Mouse (Mus musculus): ENCODE measurements around the gene Evi5. TPM values are rescaled to one million over a fixed set of nuclear protein-coding genes. Genes with fewer than 3 reads are reported as not detected.

Evi5 gene
- polyA plus RNA-seq, 1 experiment from 2014 or later = 57.5 TPM

- Histone ChIP-seq H3K36me3 (ENCODE audit: control insufficient read depth, insufficient read depth, low read length) (no peaks in the 10 kb centered on the region), H3K27ac (ENCODE audit: low read length) (no peak overlapping the region), H3K9me3 (ENCODE audit: control insufficient read depth, low read length) (no peaks in the 10 kb centered on the region), H3K4me3 (ENCODE audit: low read length) (no peak overlapping the region), H3K4me2 (ENCODE audit: low read depth, low read length) (no peak overlapping the region), H3K27me3 (ENCODE audit: control insufficient read depth, insufficient read depth, low read depth, low read length) (no peaks in the 10 kb centered on the region; the same call in 1 of the 2 replicates), H3K4me1 (replicated peaks; ENCODE audit: control insufficient read depth, insufficient read depth, low read length) (no peaks in the 10 kb centered on the region), H3K9ac (ENCODE audit: low read length) (no peak overlapping the region)
- ATAC-seq (ENCODE audit: low read depth) = no peak
Observed at GRCm38 (mm10) chr5:107875261-107875611, 329 bp upstream of the Evi5 start.

- 65% methylated on average over 7 of the region's 7 CpGs for WGBS
- no peak overlapping the region for H3K4me2 ChIP-seq (ENCODE audit: low read depth, low read length)
- no peaks in the 10 kb centered on the region for H3K36me3 ChIP-seq (ENCODE audit: control insufficient read depth, insufficient read depth, low read length)
- no peak for ATAC-seq (ENCODE audit: low read depth)
- no peak overlapping the region for H3K9ac ChIP-seq (ENCODE audit: low read length)
- no peaks in the 10 kb centered on the region for H3K9me3 ChIP-seq (ENCODE audit: control insufficient read depth, low read length)
- no peaks in the 10 kb centered on the region for H3K4me1 ChIP-seq (replicated peaks; ENCODE audit: control insufficient read depth, insufficient read depth, low read length)
- H3K4me3 ChIP-seq (ENCODE audit: low read length) = no peak overlapping the region
- H3K27ac ChIP-seq (ENCODE audit: low read length) = no peak overlapping the region
- H3K27me3 ChIP-seq (ENCODE audit: control insufficient read depth, insufficient read depth, low read depth, low read length) = no peaks in the 10 kb centered on the region; the same call in 1 of the 2 replicates
Observed at GRCm38 (mm10) chr5:107873886-107874302, 1.0 kb downstream of the Evi5 start.

GRCm38 (mm10) chr5:107873330-107873729 is 1.6 kb downstream of the Evi5 start:
- H3K36me3 ChIP-seq (ENCODE audit: control insufficient read depth, insufficient read depth, low read length) = no peaks in the 10 kb centered on the region
- no peak overlapping the region for H3K9ac ChIP-seq (ENCODE audit: low read length)
- no peak overlapping the region for H3K4me3 ChIP-seq (ENCODE audit: low read length)
- no peak overlapping the region for H3K27ac ChIP-seq (ENCODE audit: low read length)
- ATAC-seq (ENCODE audit: low read depth) = no peak
- 89% methylated on average over 6 of the region's 6 CpGs for WGBS
- no peaks in the 10 kb centered on the region for H3K4me1 ChIP-seq (replicated peaks; ENCODE audit: control insufficient read depth, insufficient read depth, low read length)
- H3K4me2 ChIP-seq (ENCODE audit: low read depth, low read length) = no peak overlapping the region
- no peaks in the 10 kb centered on the region; the same call in 1 of the 2 replicates for H3K27me3 ChIP-seq (ENCODE audit: control insufficient read depth, insufficient read depth, low read depth, low read length)
- H3K9me3 ChIP-seq (ENCODE audit: control insufficient read depth, low read length) = no peaks in the 10 kb centered on the region

- WGBS = 49% methylated on average over 2 of the region's 2 CpGs
- Histone ChIP-seq H3K27me3 (ENCODE audit: control insufficient read depth, insufficient read depth, low read depth, low read length) (no peaks in the 10 kb centered on the region; the same call in 1 of the 2 replicates), H3K9me3 (ENCODE audit: control insufficient read depth, low read length) (no peaks in the 10 kb centered on the region), H3K4me2 (ENCODE audit: low read depth, low read length) (no peak overlapping the region), H3K27ac (ENCODE audit: low read length) (no peak overlapping the region), H3K4me3 (ENCODE audit: low read length) (no peak overlapping the region), H3K4me1 (replicated peaks; ENCODE audit: control insufficient read depth, insufficient read depth, low read length) (peaks cover 6% of the 10 kb centered on the region), H3K9ac (ENCODE audit: low read length) (no peak overlapping the region), H3K36me3 (ENCODE audit: control insufficient read depth, insufficient read depth, low read length) (no peaks in the 10 kb centered on the region)
- no peak for ATAC-seq (ENCODE audit: low read depth)
Observed at GRCm38 (mm10) chr5:107869701-107870100, 5.2 kb downstream of the Evi5 start.

GRCm38 (mm10) chr5:107868905-107869424 is 5.9 kb downstream of the Evi5 start:
- Histone ChIP-seq H3K36me3 (ENCODE audit: control insufficient read depth, insufficient read depth, low read length) (no peaks in the 10 kb centered on the region), H3K27me3 (ENCODE audit: control insufficient read depth, insufficient read depth, low read depth, low read length) (no peaks in the 10 kb centered on the region; the same call in 1 of the 2 replicates), H3K4me3 (ENCODE audit: low read length) (peak overlapping the region; percentile 93), H3K27ac (ENCODE audit: low read length) (peak overlapping the region; percentile 98), H3K9me3 (ENCODE audit: control insufficient read depth, low read length) (no peaks in the 10 kb centered on the region), H3K4me1 (replicated peaks; ENCODE audit: control insufficient read depth, insufficient read depth, low read length) (peaks cover 6% of the 10 kb centered on the region), H3K9ac (ENCODE audit: low read length) (peak overlapping the region; percentile 93), H3K4me2 (ENCODE audit: low read depth, low read length) (peak overlapping the region; percentile 77)
- WGBS = 0% methylated on average over 56 of the region's 58 CpGs
- peak; percentile 99 for ATAC-seq (ENCODE audit: low read depth)

GRCm38 (mm10) chr5:107867970-107868904 is 6.7 kb downstream of the Evi5 start:
- Histone ChIP-seq H3K9me3 (ENCODE audit: control insufficient read depth, low read length) (no peaks in the 10 kb centered on the region), H3K4me1 (replicated peaks; ENCODE audit: control insufficient read depth, insufficient read depth, low read length) (peaks cover 6% of the 10 kb centered on the region)
- WGBS = 0% methylated on average over 58 of the region's 82 CpGs

GRCm38 (mm10) chr5:107866127-107867126 is 8.5 kb downstream of the Evi5 start:
- no peaks in the 10 kb centered on the region for H3K9me3 ChIP-seq (ENCODE audit: control insufficient read depth, low read length)
- H3K4me3 ChIP-seq (ENCODE audit: low read length) = no peak overlapping the region
- H3K36me3 ChIP-seq (ENCODE audit: control insufficient read depth, insufficient read depth, low read length) = no peaks in the 10 kb centered on the region
- ATAC-seq (ENCODE audit: low read depth) = no peak
- no peak overlapping the region for H3K4me2 ChIP-seq (ENCODE audit: low read depth, low read length)
- H3K27me3 ChIP-seq (ENCODE audit: control insufficient read depth, insufficient read depth, low read depth, low read length) = no peaks in the 10 kb centered on the region; the same call in 1 of the 2 replicates
- peaks cover 6% of the 10 kb centered on the region for H3K4me1 ChIP-seq (replicated peaks; ENCODE audit: control insufficient read depth, insufficient read depth, low read length)
- H3K9ac ChIP-seq (ENCODE audit: low read length) = no peak overlapping the region
- WGBS = 44% methylated on average over 2 of the region's 2 CpGs
- no peak overlapping the region for H3K27ac ChIP-seq (ENCODE audit: low read length)

More at GRCm38 (mm10) chr5:107867970-107868904, 6.7 kb downstream of the Evi5 start:
- H3K9ac ChIP-seq (ENCODE audit: low read length) = peak overlapping the region; percentile 93
- peak; percentile 76 for ATAC-seq (ENCODE audit: low read depth)
- H3K27ac ChIP-seq (ENCODE audit: low read length) = peak overlapping the region; percentile 98
- H3K4me2 ChIP-seq (ENCODE audit: low read depth, low read length) = peak overlapping the region; percentile 77
- no peaks in the 10 kb centered on the region; the same call in 1 of the 2 replicates for H3K27me3 ChIP-seq (ENCODE audit: control insufficient read depth, insufficient read depth, low read depth, low read length)
- peak overlapping the region; percentile 93 for H3K4me3 ChIP-seq (ENCODE audit: low read length)
- no peaks in the 10 kb centered on the region for H3K36me3 ChIP-seq (ENCODE audit: control insufficient read depth, insufficient read depth, low read length)

GRCm38 (mm10) chr5:107863971-107864370 is 10.9 kb downstream of the Evi5 start:
- Histone ChIP-seq H3K27me3 (ENCODE audit: control insufficient read depth, insufficient read depth, low read depth, low read length) (no peaks in the 10 kb centered on the region), H3K9me3 (ENCODE audit: control insufficient read depth, low read length) (no peaks in the 10 kb centered on the region), H3K4me1 (replicated peaks; ENCODE audit: control insufficient read depth, insufficient read depth, low read length) (peaks cover 6% of the 10 kb centered on the region), H3K4me3 (ENCODE audit: low read length) (no peak overlapping the region), H3K27ac (ENCODE audit: low read length) (no peak overlapping the region), H3K36me3 (ENCODE audit: control insufficient read depth, insufficient read depth, low read length) (no peaks in the 10 kb centered on the region), H3K9ac (ENCODE audit: low read length) (no peak overlapping the region), H3K4me2 (ENCODE audit: low read depth, low read length) (no peak overlapping the region)
- ATAC-seq (ENCODE audit: low read depth) = no peak
- 67% methylated on average over 3 of the region's 3 CpGs for WGBS

Data from lung, embryonic 16.5 days (tissue).